ENCODE assay signal across 23 mouse cellular contexts in genomic region chr9:90774296-90774695, GRCm38 (mm10).
A peak's percentile ranks its signal among the peaks of the same experiment; 100 is the strongest.
DNase-seq lines count a peak whose midpoint lies in the region; ATAC-seq and TF ChIP-seq lines count a peak whose summit lies in the region.
"Had no signal": no experiment of that assay in that cellular context is flagged by ENCODE, and none has a peak within 500 bp of the region (broad histone marks: within the 10 kb centered on the region; RNA-seq: fewer than 3 reads in every experiment).

No protein-coding gene starts in this region.

- H3K4me1 ChIP-seq in neural tube, embryonic 15.5 days: no peaks in the 10 kb centered on the region
- no peaks in the 10 kb centered on the region for H3K4me1 ChIP-seq in lung, adult 2 months (ENCODE audit: control insufficient read depth, insufficient read depth, low read length)
- H3K4me1 ChIP-seq: heart, embryonic 13.5 days; hindbrain, embryonic 12.5 days; intestine, embryonic 15.5 days had no signal

- no peak overlapping the region for H3K4me2 ChIP-seq in neural tube, embryonic 15.5 days
- H3K4me2 ChIP-seq: heart, embryonic 13.5 days; hindbrain, embryonic 12.5 days; intestine, embryonic 15.5 days had no signal

- no peak overlapping the region for H3K27ac ChIP-seq in neural tube, embryonic 15.5 days (replicated peaks)
- H3K27ac ChIP-seq: forebrain, embryonic 10.5 days; heart, embryonic 13.5 days; hindbrain, embryonic 12.5 days; intestine, embryonic 15.5 days had no signal

- peak; percentile 24 for DNase-seq in neural tube, embryonic 10.5 days (ENCODE audit: extremely low spot score, low spot score)
- peak; percentile 17 for DNase-seq in embryo, embryonic 11 days
- peak; percentile 31 for DNase-seq in mesoderm, embryonic 11.5 days (ENCODE audit: low read depth, low spot score)
- DNase-seq in kidney, postnatal 36 days: no peak
- DNase-seq in lung, adult 2 months: no peak
- DNase-seq: adrenal gland, adult 2 months; adrenal gland, postnatal 14 days; cerebellum, adult 11 months; cerebellum, adult 2 months; cerebellum, adult 9-11 months; cerebellum, postnatal 25 days; gastrocnemius, postnatal 25 days; heart, adult 18-20 months; heart, postnatal 14 days; heart, postnatal 4 days had no signal

- no peak overlapping the region for H3K9ac ChIP-seq in neural tube, embryonic 15.5 days (replicated peaks)
- H3K9ac ChIP-seq: heart, embryonic 13.5 days; hindbrain, embryonic 12.5 days; intestine, embryonic 15.5 days had no signal

- no peak for TF ChIP-seq POLR2A in lung, adult 2 months (IDR thresholded peaks at IDR 0.05; ENCODE audit: borderline replicate concordance, extremely low read depth, low read depth, low read length)

- no peaks in the 10 kb centered on the region for H3K36me3 ChIP-seq in neural tube, embryonic 15.5 days
- H3K36me3 ChIP-seq: forebrain, embryonic 10.5 days; heart, embryonic 13.5 days; hindbrain, embryonic 12.5 days; intestine, embryonic 15.5 days had no signal

- no peak overlapping the region for H3K4me3 ChIP-seq in neural tube, embryonic 15.5 days (replicated peaks)
- H3K4me3 ChIP-seq in lung, adult 2 months (replicated peaks; ENCODE audit: extremely low read depth, low read depth, low read length): no peak overlapping the region
- H3K4me3 ChIP-seq: forebrain, embryonic 10.5 days; heart, embryonic 13.5 days; hindbrain, embryonic 12.5 days; intestine, embryonic 15.5 days had no signal

- TF ChIP-seq CTCF in lung, adult 2 months (IDR thresholded peaks at IDR 0.05; ENCODE audit: insufficient read depth, low read length): no peak

- 15% methylated on average over 1 of the region's 1 CpGs for WGBS in neural tube, embryonic 15.5 days
- WGBS in lung, adult 2 months: 26% methylated on average over 1 of the region's 1 CpGs

- no peaks in the 10 kb centered on the region for H3K9me3 ChIP-seq in neural tube, embryonic 15.5 days (replicated peaks)
- H3K9me3 ChIP-seq: forebrain, embryonic 10.5 days; heart, embryonic 13.5 days; hindbrain, embryonic 12.5 days; intestine, embryonic 15.5 days had no signal

- no peak for ATAC-seq in neural tube, embryonic 15.5 days (ENCODE audit: low FRiP score)
- ATAC-seq: CD4-positive, CD25-positive, alpha-beta regulatory T cell, adult 4 months; forebrain, embryonic 14.5 days; hindbrain, embryonic 16.5 days; intestine, embryonic 15.5 days had no signal

- no peaks in the 10 kb centered on the region for H3K27me3 ChIP-seq in neural tube, embryonic 15.5 days (replicated peaks)
- H3K27me3 ChIP-seq: heart, embryonic 13.5 days; hindbrain, embryonic 12.5 days; intestine, embryonic 15.5 days had no signal

Comparison
In these comparisons a context has a peak if more than half of its experiments do, and no peak if none do; other contexts are left out.
1. DNase-seq: peak in neural tube, embryonic 10.5 days (single experiment), embryo, embryonic 11 days (single experiment) and mesoderm, embryonic 11.5 days (single experiment); none in kidney, postnatal 36 days (0 of 2) and lung, adult 2 months (single experiment).